Mouse (Mus musculus) cortical plate, adult 2 months (tissue): ENCODE measurements around the gene Astn1.

Source experiments
- CTCF ChIP-seq: fragments of 200-500 bp; IDR thresholded peaks from 2 replicates; pipeline ENCODE4 v1.5.1; 2011; ENCODE audit warnings: mild to moderate bottlenecking, control low read depth, low read length; ENCODE audit not compliant: insufficient read depth; ENCODE audit errors: extremely low read depth
- POLR2A ChIP-seq: fragments of 200-500 bp; IDR thresholded peaks from 2 replicates; pipeline ENCODE4 v1.6.1; 2011; ENCODE audit warnings: mild to moderate bottlenecking, low read length, control low read depth; ENCODE audit not compliant: insufficient read depth; ENCODE audit errors: extremely low read depth

- TF ChIP-seq POLR2A, result no peak
- TF ChIP-seq CTCF, result no peak
Measured at GRCm38 (mm10) chr1:158588903-158589302, 226.8 kb downstream of the Astn1 start.
